In the genomic region with DNA sequence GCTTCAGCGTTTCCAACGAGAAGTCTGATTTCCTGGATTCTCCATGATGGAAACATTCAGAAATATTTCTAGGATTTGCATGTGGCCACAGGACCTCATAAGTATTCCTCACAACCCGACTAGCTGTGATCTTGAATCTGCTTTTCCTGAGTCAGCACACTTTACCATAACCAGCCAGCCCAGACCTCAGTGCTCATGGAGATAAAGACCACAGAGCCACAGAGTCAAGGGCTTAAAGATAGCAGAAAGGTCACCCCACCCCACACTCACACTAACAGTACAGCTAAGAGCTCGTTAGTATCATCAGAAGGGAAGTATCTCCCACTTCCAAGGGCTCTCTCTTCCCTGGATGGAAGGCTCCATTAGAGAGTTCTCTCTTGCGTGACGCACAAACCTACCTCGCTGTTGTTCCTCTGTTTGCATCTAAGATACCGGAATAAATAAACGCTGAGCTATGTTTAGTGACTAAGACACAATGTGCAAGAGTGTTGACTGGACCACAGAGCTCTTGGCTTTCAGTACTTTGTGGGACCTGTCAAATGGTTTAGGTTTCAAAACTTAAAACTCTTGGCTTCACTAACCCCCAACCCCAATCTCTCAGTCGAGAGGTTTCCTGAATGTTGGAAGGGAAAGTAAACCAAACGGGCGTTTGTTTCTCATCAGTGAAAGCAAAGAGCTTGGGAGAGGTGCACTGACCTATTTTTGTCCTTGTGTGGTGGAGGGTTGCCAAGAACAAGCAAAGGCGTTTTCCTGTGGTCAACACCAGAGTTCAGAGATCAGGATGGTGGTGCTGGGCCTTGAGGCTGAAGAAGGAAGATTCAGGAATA, we compare ENCODE assay signal across 8 mouse cellular contexts.
DNase-seq lines count a peak whose midpoint lies in the region; ATAC-seq and TF ChIP-seq lines count a peak whose summit lies in the region.

No protein-coding gene starts in this region.

- peaks cover 67% of the 10 kb centered on the region for H3K4me1 ChIP-seq in megakaryocyte, embryonic 14.5 days
- peaks cover 41% of the 10 kb centered on the region for H3K4me1 ChIP-seq in heart, adult 2 months (ENCODE audit: control insufficient read depth, insufficient read depth, low read length)
- peaks cover 15% of the 10 kb centered on the region for H3K4me1 ChIP-seq in small intestine, adult 2 months (ENCODE audit: control insufficient read depth, insufficient read depth, insufficient read length, low read length)
- H3K4me1 ChIP-seq in hindbrain, embryonic 16.5 days (ENCODE audit: control insufficient read depth, insufficient read depth, low read depth, low read length), result no peaks in the 10 kb centered on the region

- DNase-seq in heart, adult 2 months, result peak; percentile 60 to 77
- DNase-seq in liver, result peak; percentile 55
- DNase-seq in spleen, postnatal 14 days (ENCODE audit: low spot score in 2 of 2), result no peak
- no peak for DNase-seq in right cerebral cortex, postnatal 14 days

- H3K9ac ChIP-seq in heart, adult 2 months (ENCODE audit: low read depth, low read length), result peak overlapping the region; percentile 35; the same call in 1 of the 2 replicates
- no peak overlapping the region for H3K9ac ChIP-seq in hindbrain, embryonic 16.5 days (ENCODE audit: low read depth, low read length)

- no peak overlapping the region for H3K4me2 ChIP-seq in hindbrain, embryonic 16.5 days (ENCODE audit: low read length)

- no peaks in the 10 kb centered on the region for H3K36me3 ChIP-seq in megakaryocyte, embryonic 14.5 days (replicated peaks; ENCODE audit: low read length)
- H3K36me3 ChIP-seq in heart, adult 2 months (ENCODE audit: control insufficient read depth, insufficient read depth, low read length), result peaks cover 5% of the 10 kb centered on the region; the same call in 1 of the 2 replicates
- H3K36me3 ChIP-seq in small intestine, adult 2 months (ENCODE audit: control insufficient read depth, insufficient read depth, low read length), result no peaks in the 10 kb centered on the region
- H3K36me3 ChIP-seq in hindbrain, embryonic 16.5 days (ENCODE audit: control insufficient read depth, insufficient read depth, low read length), result no peaks in the 10 kb centered on the region

- H3K27ac ChIP-seq in heart, adult 2 months, result peak overlapping the region; percentile 89
- peak overlapping the region; percentile 20; the same call in 1 of the 2 replicates for H3K27ac ChIP-seq in small intestine, adult 2 months (ENCODE audit: insufficient read depth, low read depth, low read length)
- H3K27ac ChIP-seq in hindbrain, embryonic 16.5 days (ENCODE audit: low read depth, low read length), result no peak overlapping the region

- intact Hi-C loops in heart, adult 2 months (cut with DNase I), result loop anchor here (1.0 to 5.0 kb wide), 4 partner anchors 15 to 99 kb away; no protein-coding TSS in a partner anchor

- TF ChIP-seq EP300 in heart, adult 2 months (IDR thresholded peaks at IDR 0.05; ENCODE audit: insufficient read depth, low read depth, low read length), result peak; percentile 82

- no peak for ATAC-seq in megakaryocyte, adult 5-6 weeks (ENCODE audit: poor library complexity, severe bottlenecking)
- no peak for ATAC-seq in hindbrain, embryonic 16.5 days

- no peaks in the 10 kb centered on the region for H3K9me3 ChIP-seq in megakaryocyte, embryonic 14.5 days
- H3K9me3 ChIP-seq in hindbrain, embryonic 16.5 days (ENCODE audit: control insufficient read depth, low read length), result no peaks in the 10 kb centered on the region

- peaks cover 36% of the 10 kb centered on the region for H3K27me3 ChIP-seq in megakaryocyte, embryonic 14.5 days (replicated peaks)
- no peaks in the 10 kb centered on the region for H3K27me3 ChIP-seq in heart, adult 2 months (ENCODE audit: control insufficient read depth, insufficient read depth, low read length)
- no peaks in the 10 kb centered on the region for H3K27me3 ChIP-seq in small intestine, adult 2 months (ENCODE audit: control insufficient read depth, insufficient read depth, low read length)
- no peaks in the 10 kb centered on the region for H3K27me3 ChIP-seq in hindbrain, embryonic 16.5 days (replicated peaks; ENCODE audit: control insufficient read depth, insufficient read depth, low read length)

- WGBS in heart, adult 2 months, result 15% methylated on average over 13 of the region's 13 CpGs
- 55% methylated on average over 13 of the region's 13 CpGs for WGBS in small intestine, adult 2 months
- 80% methylated on average over 13 of the region's 13 CpGs for WGBS in hindbrain, embryonic 16.5 days

- 0 out of 2 replicates have a peak, but pooled peaks have one; percentile 29 for TF ChIP-seq POLR2A in heart, adult 2 months (IDR thresholded peaks at IDR 0.05; ENCODE audit: insufficient read depth, low read depth, low read length)
- no peak for TF ChIP-seq POLR2A in small intestine, adult 2 months (IDR thresholded peaks at IDR 0.05; ENCODE audit: low read depth, low read length)

- no peaks in the 10 kb centered on the region for H3K79me2 ChIP-seq in heart, adult 2 months (replicated peaks; ENCODE audit: control insufficient read depth, insufficient read depth, low read length)

- no peak for TF ChIP-seq CTCF in heart, adult 2 months (IDR thresholded peaks at IDR 0.05)
- no peak for TF ChIP-seq CTCF in small intestine, adult 2 months (IDR thresholded peaks at IDR 0.05; ENCODE audit: extremely low read depth, insufficient read length, insufficient replicate concordance, low read depth, low read length)

- peak overlapping the region; percentile 57 for H3K4me3 ChIP-seq in megakaryocyte, embryonic 14.5 days (replicated peaks)
- H3K4me3 ChIP-seq in heart, adult 2 months, result peak overlapping the region; percentile 2; the same call in 1 of the 2 replicates
- no peak overlapping the region for H3K4me3 ChIP-seq in small intestine, adult 2 months (ENCODE audit: low read depth, low read length)
- H3K4me3 ChIP-seq in hindbrain, embryonic 16.5 days (ENCODE audit: low read length), result no peak overlapping the region

Comparison
In these comparisons a context has a peak if more than half of its experiments do, and no peak if none do; other contexts are left out.
1. H3K4me3 ChIP-seq: peak in megakaryocyte, embryonic 14.5 days (single experiment) and heart, adult 2 months (single experiment); none in small intestine, adult 2 months (single experiment) and hindbrain, embryonic 16.5 days (single experiment).
2. DNase-seq: peak in heart, adult 2 months (2 of 2) and liver (single experiment); none in spleen, postnatal 14 days (0 of 2) and right cerebral cortex, postnatal 14 days (single experiment).